Mouse (Mus musculus): ENCODE measurements at regions not wholly inside any gene's neighbourhood (a gene's known extent, or its start where the extent isn't known, plus 50 kb on each side); places are given as distances from the start of the nearest gene placed in this dataset.

GRCm38 (mm10) chr16:29837025-29837629 is 227.1 kb upstream of the Hes1 start:
- DNase-seq (ENCODE audit: low spot score) = no peak

GRCm38 (mm10) chr16:29837874-29838273 is 226.3 kb upstream of the Hes1 start:
- no peak for DNase-seq (ENCODE audit: low spot score)

GRCm38 (mm10) chr16:29838981-29839661 is 225.1 kb upstream of the Hes1 start:
- peak; percentile 78 for DNase-seq (ENCODE audit: low spot score)

GRCm38 (mm10) chr16:29839662-29840001 is 224.6 kb upstream of the Hes1 start:
- DNase-seq (ENCODE audit: low spot score) = no peak

GRCm38 (mm10) chr16:29840412-29840811 is 223.8 kb upstream of the Hes1 start:
- DNase-seq (ENCODE audit: low spot score) = no peak

GRCm38 (mm10) chr16:29841132-29841531 is 223.1 kb upstream of the Hes1 start:
- DNase-seq (ENCODE audit: low spot score) = no peak

GRCm38 (mm10) chr16:29842071-29842470 is 222.1 kb upstream of the Hes1 start:
- no peak for DNase-seq (ENCODE audit: low spot score)

GRCm38 (mm10) chr16:29843490-29843889 is 220.7 kb upstream of the Hes1 start:
- DNase-seq (ENCODE audit: low spot score) = no peak

GRCm38 (mm10) chr16:29844706-29845596 is 219.2 kb upstream of the Hes1 start:
- no peak for DNase-seq (ENCODE audit: low spot score)

GRCm38 (mm10) chr16:29845597-29845986 is 218.6 kb upstream of the Hes1 start:
- peak; percentile 76 for DNase-seq (ENCODE audit: low spot score)

- DNase-seq (ENCODE audit: low spot score) = peak; percentile 59
These were observed 217.1 kb upstream of the Hes1 start for GRCm38 (mm10) chr16:29847059-29847458.

GRCm38 (mm10) chr16:29847734-29848133 is 216.4 kb upstream of the Hes1 start:
- no peak for DNase-seq (ENCODE audit: low spot score)

- no peak for DNase-seq (ENCODE audit: low spot score)
These were observed 215.7 kb upstream of the Hes1 start for GRCm38 (mm10) chr16:29848527-29848926.

GRCm38 (mm10) chr16:29849511-29849910 is 214.7 kb upstream of the Hes1 start:
- no peak for DNase-seq (ENCODE audit: low spot score)

- DNase-seq (ENCODE audit: low spot score) = peak; percentile 45
These were observed 213.6 kb upstream of the Hes1 start for GRCm38 (mm10) chr16:29850616-29851015.

GRCm38 (mm10) chr16:29851827-29852226 is 212.4 kb upstream of the Hes1 start:
- no peak for DNase-seq (ENCODE audit: low spot score)

- DNase-seq (ENCODE audit: low spot score) = no peak
These were observed 209.2 kb upstream of the Hes1 start for GRCm38 (mm10) chr16:29854805-29855565.

- no peak for DNase-seq (ENCODE audit: low spot score)
These were observed 207.6 kb upstream of the Hes1 start for GRCm38 (mm10) chr16:29856545-29856944.

GRCm38 (mm10) chr16:29858645-29859044 is 205.5 kb upstream of the Hes1 start:
- no peak for DNase-seq (ENCODE audit: low spot score)

- DNase-seq (ENCODE audit: low spot score) = no peak
These were observed 203.9 kb upstream of the Hes1 start for GRCm38 (mm10) chr16:29860306-29860705.

GRCm38 (mm10) chr16:29861056-29861455 is 203.1 kb upstream of the Hes1 start:
- DNase-seq (ENCODE audit: low spot score) = no peak

- no peak for DNase-seq (ENCODE audit: low spot score)
These were observed 199.0 kb upstream of the Hes1 start for GRCm38 (mm10) chr16:29865075-29865740.
